Mouse (Mus musculus): ENCODE data around the gene Rfx4. TPM values are rescaled to one million over a fixed set of nuclear protein-coding genes. Genes with fewer than 3 reads are reported as not detected.

Gene Rfx4
- polyA plus RNA-seq, 1 experiment from 2014 or later = not detected

DNA sequence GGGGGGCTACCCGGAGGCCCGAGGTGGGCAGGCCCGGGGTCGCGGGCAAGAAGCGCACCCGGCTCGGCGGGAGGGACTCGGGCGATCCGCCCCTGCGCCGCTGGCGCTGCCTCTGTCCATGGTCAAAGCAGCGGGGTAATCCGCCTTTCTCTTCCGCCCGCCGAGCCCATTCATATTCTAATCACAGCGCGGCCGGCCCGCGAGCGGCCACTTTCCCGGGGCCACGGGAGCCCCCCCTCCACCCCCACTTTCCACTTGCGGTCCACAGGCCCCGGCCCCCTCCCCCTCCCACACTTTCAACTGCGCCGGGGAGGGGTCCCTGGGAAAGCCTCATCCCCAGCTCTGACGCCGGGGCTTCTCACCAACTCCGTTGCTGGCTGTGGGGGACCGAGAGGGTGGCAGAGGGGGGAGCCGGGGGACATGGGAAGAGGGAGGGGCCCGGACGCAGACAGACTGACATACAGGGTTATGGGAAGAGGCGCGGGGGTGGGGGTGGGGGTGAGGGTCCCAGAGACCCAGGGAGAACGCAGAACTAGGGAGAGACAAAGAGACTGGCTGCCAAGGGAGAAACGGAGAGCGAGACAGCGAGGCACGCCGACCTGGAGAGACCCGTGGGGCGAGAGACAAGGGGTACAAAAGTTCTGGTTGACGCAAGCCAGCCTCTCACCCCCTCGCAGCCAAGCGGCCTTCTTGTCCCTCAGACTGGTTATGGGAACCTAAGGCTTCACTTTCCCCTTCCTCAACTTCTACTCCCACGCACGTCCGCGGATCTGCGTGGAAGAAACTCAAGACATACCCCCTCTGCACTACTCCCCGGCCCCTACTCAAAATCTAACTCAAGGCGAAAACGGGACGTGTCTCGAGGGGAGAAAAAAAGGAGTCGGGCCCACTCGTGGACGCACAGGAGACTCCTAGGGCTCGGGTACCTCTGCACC lies 744 bp upstream of the Rfx4 start:
- 1% methylated on average over 62 of the region's 66 CpGs for WGBS (ENCODE audit: insufficient replicate concordance)
- Histone ChIP-seq H3K9me3 (replicated peaks; ENCODE audit: control insufficient read depth, low read length) (no peaks in the 10 kb centered on the region), H3K4me3 (ENCODE audit: low read depth, low read length) (no peak overlapping the region), H3K27ac (ENCODE audit: low read length) (no peak overlapping the region), H3K4me2 (ENCODE audit: low read depth, low read length) (no peak overlapping the region), H3K9ac (ENCODE audit: low read depth, low read length) (no peak overlapping the region), H3K36me3 (ENCODE audit: control insufficient read depth, insufficient read depth) (no peaks in the 10 kb centered on the region), H3K27me3 (ENCODE audit: control insufficient read depth, insufficient read depth, low read depth, low read length) (peaks cover 83% of the 10 kb centered on the region), H3K4me1 (ENCODE audit: control insufficient read depth, low read depth, low read length) (no peaks in the 10 kb centered on the region; the same call in 1 of the 2 replicates)
- no peak for ATAC-seq (ENCODE audit: low read depth)

GRCm38 (mm10) chr10:84756435-84757095 lies 703 bp downstream of the Rfx4 start:
- Histone ChIP-seq H3K4me3 (ENCODE audit: low read depth, low read length) (no peak overlapping the region), H3K4me1 (ENCODE audit: control insufficient read depth, low read depth, low read length) (no peaks in the 10 kb centered on the region; the same call in 1 of the 2 replicates), H3K9me3 (replicated peaks; ENCODE audit: control insufficient read depth, low read length) (no peaks in the 10 kb centered on the region), H3K36me3 (ENCODE audit: control insufficient read depth, insufficient read depth) (no peaks in the 10 kb centered on the region), H3K9ac (ENCODE audit: low read depth, low read length) (no peak overlapping the region), H3K27me3 (ENCODE audit: control insufficient read depth, insufficient read depth, low read depth, low read length) (peaks cover 93% of the 10 kb centered on the region), H3K27ac (ENCODE audit: low read length) (no peak overlapping the region), H3K4me2 (ENCODE audit: low read depth, low read length) (peak overlapping the region; percentile 36; the same call in 1 of the 2 replicates)
- WGBS (ENCODE audit: insufficient replicate concordance) = 1% methylated on average over 42 of the region's 42 CpGs
- ATAC-seq (ENCODE audit: low read depth) = no peak

DNA sequence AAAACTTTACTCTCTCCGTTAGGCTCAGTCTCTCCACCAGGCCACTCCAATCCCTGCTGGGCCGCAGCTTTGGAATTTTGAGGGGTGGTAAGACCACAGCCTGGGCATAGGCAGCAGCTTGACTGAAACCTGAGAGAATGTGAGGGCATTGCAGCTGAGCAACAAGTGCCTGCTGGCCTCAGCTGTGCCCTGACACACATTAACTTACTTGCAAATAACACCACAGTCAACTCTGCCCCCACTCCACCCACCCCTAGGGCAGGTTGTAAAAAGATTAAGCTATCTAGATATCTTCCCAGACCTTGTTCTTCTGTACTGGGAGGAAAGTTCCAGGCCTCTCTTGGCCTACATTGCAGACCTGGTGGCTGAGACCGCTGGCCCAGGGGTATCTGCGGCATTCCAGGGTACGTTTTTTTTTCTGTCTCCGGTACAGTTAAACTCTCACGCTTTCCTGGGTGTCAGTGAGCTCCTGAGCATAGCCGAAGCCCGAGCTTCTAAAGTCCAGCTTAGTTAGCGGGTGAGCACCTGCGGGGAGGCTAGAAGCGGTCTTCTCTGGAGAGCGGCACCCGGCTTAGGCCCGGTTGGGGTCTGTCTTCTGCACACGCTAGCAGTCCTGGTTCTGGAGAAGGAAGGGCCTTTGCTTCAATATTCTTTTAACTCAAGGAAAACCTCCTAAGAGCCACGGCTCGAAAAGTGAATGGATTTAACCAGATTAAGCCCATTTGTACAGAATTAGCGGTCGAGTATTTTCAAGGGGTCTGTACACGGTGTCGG lies 1.8 kb downstream of the Rfx4 start:
- Histone ChIP-seq H3K9me3 (replicated peaks; ENCODE audit: control insufficient read depth, low read length) (no peaks in the 10 kb centered on the region), H3K27me3 (ENCODE audit: control insufficient read depth, insufficient read depth, low read depth, low read length) (peaks cover 97% of the 10 kb centered on the region), H3K27ac (ENCODE audit: low read length) (no peak overlapping the region), H3K9ac (ENCODE audit: low read depth, low read length) (no peak overlapping the region), H3K4me3 (ENCODE audit: low read depth, low read length) (no peak overlapping the region), H3K4me1 (ENCODE audit: control insufficient read depth, low read depth, low read length) (no peaks in the 10 kb centered on the region; the same call in 1 of the 2 replicates), H3K4me2 (ENCODE audit: low read depth, low read length) (no peak overlapping the region), H3K36me3 (ENCODE audit: control insufficient read depth, insufficient read depth) (no peaks in the 10 kb centered on the region)
- WGBS (ENCODE audit: insufficient replicate concordance) = 5% methylated on average over 22 of the region's 22 CpGs
- no peak for ATAC-seq (ENCODE audit: low read depth)

DNA sequence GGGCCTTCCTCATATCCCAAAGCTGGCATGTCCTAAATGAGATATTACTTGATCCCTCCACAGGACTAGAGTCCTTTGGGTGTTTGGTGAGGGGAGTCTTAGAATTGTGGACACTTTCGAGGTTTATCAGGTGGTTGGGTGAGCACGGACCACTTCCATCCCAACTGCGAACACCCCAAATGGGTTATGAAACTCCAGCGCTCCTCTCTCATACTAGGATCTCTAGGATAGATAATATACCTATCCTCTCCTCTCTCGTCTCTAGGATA lies 2.3 kb downstream of the Rfx4 start:
- no peaks in the 10 kb centered on the region for H3K36me3 ChIP-seq (ENCODE audit: control insufficient read depth, insufficient read depth)
- H3K4me3 ChIP-seq (ENCODE audit: low read depth, low read length) = no peak overlapping the region
- H3K9me3 ChIP-seq (replicated peaks; ENCODE audit: control insufficient read depth, low read length) = no peaks in the 10 kb centered on the region
- WGBS (ENCODE audit: insufficient replicate concordance) = 8% methylated on average over 5 of the region's 5 CpGs
- H3K27me3 ChIP-seq (ENCODE audit: control insufficient read depth, insufficient read depth, low read depth, low read length) = peaks cover 95% of the 10 kb centered on the region
- no peak overlapping the region for H3K27ac ChIP-seq (ENCODE audit: low read length)
- no peak for ATAC-seq (ENCODE audit: low read depth)
- no peak overlapping the region for H3K9ac ChIP-seq (ENCODE audit: low read depth, low read length)
- no peaks in the 10 kb centered on the region; the same call in 1 of the 2 replicates for H3K4me1 ChIP-seq (ENCODE audit: control insufficient read depth, low read depth, low read length)
- H3K4me2 ChIP-seq (ENCODE audit: low read depth, low read length) = no peak overlapping the region

GRCm38 (mm10) chr10:84758483-84759431 lies 2.9 kb downstream of the Rfx4 start:
- H3K4me2 ChIP-seq (ENCODE audit: low read depth, low read length) = no peak overlapping the region
- H3K4me1 ChIP-seq (ENCODE audit: control insufficient read depth, low read depth, low read length) = no peaks in the 10 kb centered on the region; the same call in 1 of the 2 replicates
- ATAC-seq (ENCODE audit: low read depth) = no peak
- no peaks in the 10 kb centered on the region for H3K36me3 ChIP-seq (ENCODE audit: control insufficient read depth, insufficient read depth)
- H3K27ac ChIP-seq (ENCODE audit: low read length) = no peak overlapping the region
- H3K4me3 ChIP-seq (ENCODE audit: low read depth, low read length) = no peak overlapping the region
- H3K9ac ChIP-seq (ENCODE audit: low read depth, low read length) = no peak overlapping the region
- WGBS (ENCODE audit: insufficient replicate concordance) = 2% methylated on average over 51 of the region's 51 CpGs
- H3K9me3 ChIP-seq (replicated peaks; ENCODE audit: control insufficient read depth, low read length) = no peaks in the 10 kb centered on the region
- peaks cover 94% of the 10 kb centered on the region for H3K27me3 ChIP-seq (ENCODE audit: control insufficient read depth, insufficient read depth, low read depth, low read length)

GRCm38 (mm10) chr10:84759511-84760117 lies 3.8 kb downstream of the Rfx4 start:
- Histone ChIP-seq H3K9ac (ENCODE audit: low read depth, low read length) (no peak overlapping the region), H3K27ac (ENCODE audit: low read length) (no peak overlapping the region), H3K36me3 (ENCODE audit: control insufficient read depth, insufficient read depth) (no peaks in the 10 kb centered on the region), H3K9me3 (replicated peaks; ENCODE audit: control insufficient read depth, low read length) (no peaks in the 10 kb centered on the region), H3K27me3 (ENCODE audit: control insufficient read depth, insufficient read depth, low read depth, low read length) (peaks cover 85% of the 10 kb centered on the region), H3K4me3 (ENCODE audit: low read depth, low read length) (no peak overlapping the region), H3K4me2 (ENCODE audit: low read depth, low read length) (no peak overlapping the region), H3K4me1 (ENCODE audit: control insufficient read depth, low read depth, low read length) (no peaks in the 10 kb centered on the region; the same call in 1 of the 2 replicates)
- ATAC-seq (ENCODE audit: low read depth) = no peak
- 6% methylated on average over 16 of the region's 16 CpGs for WGBS (ENCODE audit: insufficient replicate concordance)

DNA sequence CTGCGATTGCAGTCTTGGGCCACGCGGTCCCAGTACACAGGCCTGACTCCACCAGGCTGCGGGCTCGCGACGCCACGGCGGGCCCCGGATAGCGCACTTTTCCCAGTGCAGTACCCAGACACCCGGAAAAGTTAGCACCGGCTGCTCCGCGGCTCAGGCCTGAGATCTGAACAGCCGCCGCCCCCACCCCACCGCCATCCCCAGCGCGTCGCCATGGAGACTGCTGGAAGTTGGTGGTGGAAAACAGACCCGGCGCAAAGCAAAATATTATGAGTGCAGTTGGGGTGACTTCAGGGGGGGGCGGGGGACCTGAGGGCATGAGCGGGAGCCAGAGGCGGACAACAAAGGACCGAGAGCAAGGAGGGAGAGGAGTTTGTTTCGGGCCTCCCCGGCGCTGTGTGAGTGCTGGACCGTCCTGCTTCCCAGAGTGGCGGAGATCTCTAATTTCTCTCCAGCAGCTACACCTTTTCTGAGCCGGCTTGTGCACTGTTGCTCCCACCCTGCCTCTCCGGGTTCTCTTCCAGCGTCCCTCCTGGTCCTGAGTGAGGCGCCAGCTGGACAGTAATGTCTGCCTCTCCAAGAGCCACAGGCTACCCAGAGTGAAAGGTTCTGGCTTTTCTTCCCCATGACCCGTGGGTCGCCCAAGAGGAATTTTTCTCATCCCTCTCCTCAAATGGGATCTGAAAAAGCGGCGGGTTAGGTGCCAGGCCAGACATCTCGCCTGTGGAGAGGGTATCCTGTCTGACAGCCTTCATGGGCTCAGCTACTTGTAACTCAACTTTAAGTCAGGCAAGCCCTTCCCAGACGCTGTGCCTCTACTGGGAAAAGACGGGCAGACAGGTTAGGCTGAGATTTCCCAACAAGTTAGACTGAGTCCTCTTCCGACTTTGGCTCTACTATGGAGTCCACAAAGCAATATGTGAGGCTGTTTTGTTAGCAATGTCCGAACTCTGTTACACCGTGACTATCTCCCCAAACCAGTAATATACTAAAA lies 4.6 kb downstream of the Rfx4 start:
- Histone ChIP-seq H3K4me1 (ENCODE audit: control insufficient read depth, low read depth, low read length) (no peaks in the 10 kb centered on the region), H3K36me3 (ENCODE audit: control insufficient read depth, insufficient read depth) (no peaks in the 10 kb centered on the region), H3K9ac (ENCODE audit: low read depth, low read length) (no peak overlapping the region), H3K4me3 (ENCODE audit: low read depth, low read length) (no peak overlapping the region), H3K27me3 (ENCODE audit: control insufficient read depth, insufficient read depth, low read depth, low read length) (peaks cover 79% of the 10 kb centered on the region), H3K4me2 (ENCODE audit: low read depth, low read length) (no peak overlapping the region), H3K27ac (ENCODE audit: low read length) (no peak overlapping the region), H3K9me3 (replicated peaks; ENCODE audit: control insufficient read depth, low read length) (no peaks in the 10 kb centered on the region)
- ATAC-seq (ENCODE audit: low read depth) = no peak
- WGBS (ENCODE audit: insufficient replicate concordance) = 5% methylated on average over 46 of the region's 46 CpGs

All from liver, embryonic 16.5 days (tissue).